Mouse (Mus musculus): ENCODE data around the gene Fndc3b. TPM values are rescaled to one million over a fixed set of nuclear protein-coding genes. Genes with fewer than 3 reads are reported as not detected.

Fndc3b gene
- polyA plus RNA-seq, 1 experiment from 2014 or later = 8.2 TPM

DNA sequence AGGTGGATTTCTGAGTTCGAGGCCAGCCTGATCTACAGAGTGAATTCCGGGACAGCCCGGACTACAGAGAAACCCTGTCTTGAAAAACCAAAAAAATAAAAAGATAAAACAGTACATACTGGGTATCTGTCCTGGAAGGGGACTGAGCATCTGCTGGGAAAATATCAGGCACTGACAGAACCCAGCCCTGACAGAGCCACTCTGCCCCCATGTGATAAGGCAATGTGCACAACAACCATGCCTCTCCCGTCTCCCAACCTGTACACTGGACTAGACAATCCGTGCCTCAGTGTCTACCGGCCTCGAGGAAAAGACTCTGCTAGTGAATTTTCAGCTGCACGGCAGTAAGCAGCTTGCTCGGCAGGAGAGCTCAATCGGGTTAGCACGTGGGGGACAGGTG is 97.3 kb downstream of the Fndc3b start:
- no peak for ATAC-seq (ENCODE audit: low FRiP score)
- 93% methylated on average over 11 of the region's 11 CpGs for WGBS
- no peaks in the 10 kb centered on the region for H3K36me3 ChIP-seq
- no peaks in the 10 kb centered on the region for H3K27me3 ChIP-seq (replicated peaks)
- H3K4me1 ChIP-seq = peaks cover 38% of the 10 kb centered on the region
- H3K4me3 ChIP-seq (replicated peaks) = no peak overlapping the region
- no peaks in the 10 kb centered on the region for H3K9me3 ChIP-seq (replicated peaks)
- no peak overlapping the region for H3K9ac ChIP-seq (replicated peaks)
- no peak overlapping the region for H3K27ac ChIP-seq (replicated peaks)
- no peak overlapping the region for H3K4me2 ChIP-seq

DNA sequence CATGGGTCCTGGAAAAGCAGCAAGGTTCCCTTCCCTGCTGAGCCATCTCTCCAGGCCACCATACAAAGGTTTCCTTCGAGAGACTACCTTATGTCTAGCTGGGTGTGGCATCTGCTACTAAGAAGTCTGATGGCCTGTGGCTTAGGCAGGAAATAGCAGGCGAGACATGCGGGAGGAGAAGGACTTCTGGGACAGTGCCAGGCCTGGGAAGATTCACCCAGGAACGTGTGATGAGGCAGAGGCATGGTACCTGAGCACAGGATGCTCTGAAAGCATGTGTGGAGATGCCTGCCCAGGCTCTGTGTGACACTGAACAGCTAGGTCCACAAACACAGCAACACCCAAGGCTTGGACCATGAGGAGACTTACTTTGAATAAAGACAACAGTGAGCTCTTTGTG is 98.1 kb downstream of the Fndc3b start:
- ATAC-seq (ENCODE audit: low FRiP score) = no peak
- Histone ChIP-seq H3K4me1 (peaks cover 42% of the 10 kb centered on the region), H3K4me2 (no peak overlapping the region), H3K36me3 (no peaks in the 10 kb centered on the region), H3K9me3 (replicated peaks) (no peaks in the 10 kb centered on the region), H3K27ac (replicated peaks) (no peak overlapping the region), H3K9ac (replicated peaks) (no peak overlapping the region), H3K4me3 (replicated peaks) (no peak overlapping the region), H3K27me3 (replicated peaks) (no peaks in the 10 kb centered on the region)
- 57% methylated on average over 4 of the region's 4 CpGs for WGBS

DNA sequence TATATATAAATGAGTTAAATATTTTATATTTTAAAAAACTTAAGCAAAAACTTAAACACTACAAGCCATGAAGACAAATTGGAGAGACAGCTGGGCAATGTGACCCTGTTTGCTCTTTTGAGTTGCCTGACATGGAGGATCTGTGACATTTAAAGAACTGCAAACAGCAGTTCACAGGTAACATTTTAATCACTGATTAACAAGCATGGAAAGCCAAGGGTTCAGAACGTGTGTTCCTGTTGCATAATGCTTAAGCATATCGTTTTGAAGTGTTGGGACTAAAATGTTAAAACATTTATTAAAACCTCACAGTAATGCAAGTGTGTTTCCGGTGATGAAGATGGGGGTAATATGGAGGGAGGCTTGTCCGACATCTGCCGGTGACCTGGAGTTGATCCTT is 99.1 kb downstream of the Fndc3b start:
- no peak overlapping the region for H3K27ac ChIP-seq (replicated peaks)
- no peaks in the 10 kb centered on the region for H3K36me3 ChIP-seq
- no peaks in the 10 kb centered on the region for H3K27me3 ChIP-seq (replicated peaks)
- H3K4me3 ChIP-seq (replicated peaks) = no peak overlapping the region
- WGBS = 93% methylated on average over 5 of the region's 5 CpGs
- no peaks in the 10 kb centered on the region for H3K9me3 ChIP-seq (replicated peaks)
- H3K9ac ChIP-seq (replicated peaks) = no peak overlapping the region
- H3K4me2 ChIP-seq = no peak overlapping the region
- ATAC-seq (ENCODE audit: low FRiP score) = no peak
- H3K4me1 ChIP-seq = peaks cover 46% of the 10 kb centered on the region

DNA sequence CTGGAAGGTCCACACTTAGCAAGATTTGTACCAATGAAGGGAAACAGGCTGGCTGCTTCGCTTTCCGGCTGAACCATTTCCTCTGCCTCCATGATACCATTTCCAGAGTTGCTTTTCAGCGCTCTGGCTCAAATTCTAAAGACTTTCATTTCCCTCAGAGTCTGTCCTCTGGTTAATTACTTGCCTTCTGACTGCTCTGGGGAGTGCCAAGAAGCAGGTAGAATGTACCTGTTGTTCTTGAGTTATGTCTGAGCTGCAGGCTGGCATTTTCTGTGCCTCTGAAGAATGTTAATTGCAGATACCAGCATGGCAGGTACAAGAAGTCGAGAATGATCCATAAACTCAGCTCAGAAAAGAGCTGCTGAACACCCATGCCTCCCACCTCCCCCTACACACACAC is 100.6 kb downstream of the Fndc3b start:
- no peaks in the 10 kb centered on the region for H3K36me3 ChIP-seq
- H3K4me3 ChIP-seq (replicated peaks) = no peak overlapping the region
- WGBS = 84% methylated on average over 4 of the region's 4 CpGs
- H3K27me3 ChIP-seq (replicated peaks) = no peaks in the 10 kb centered on the region
- H3K9me3 ChIP-seq (replicated peaks) = no peaks in the 10 kb centered on the region
- H3K4me2 ChIP-seq = no peak overlapping the region
- no peak overlapping the region for H3K27ac ChIP-seq (replicated peaks)
- no peak overlapping the region for H3K9ac ChIP-seq (replicated peaks)
- ATAC-seq (ENCODE audit: low FRiP score) = no peak
- peaks cover 37% of the 10 kb centered on the region for H3K4me1 ChIP-seq

DNA sequence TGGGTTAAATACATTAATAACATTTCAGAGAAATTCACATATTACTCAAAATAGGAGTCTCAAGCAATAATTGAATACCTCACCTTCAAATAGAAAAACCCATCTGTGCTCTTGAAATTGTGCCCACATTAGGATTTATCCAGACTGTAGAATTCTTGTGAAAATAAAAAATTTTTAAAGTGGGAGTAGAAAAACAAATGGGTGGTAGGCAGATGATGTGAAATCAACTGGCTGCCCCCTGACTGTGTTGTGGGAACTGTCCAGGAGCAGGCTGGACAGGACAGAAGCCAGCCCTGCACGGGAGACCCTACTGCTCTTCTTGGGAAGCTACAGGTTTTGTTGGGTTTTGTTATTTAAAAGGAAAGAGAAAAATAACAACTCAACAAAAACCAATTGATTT is 101.0 kb downstream of the Fndc3b start:
- peaks cover 35% of the 10 kb centered on the region for H3K4me1 ChIP-seq
- H3K9me3 ChIP-seq (replicated peaks) = no peaks in the 10 kb centered on the region
- WGBS = 72% methylated on average over 1 of the region's 1 CpGs
- H3K27ac ChIP-seq (replicated peaks) = no peak overlapping the region
- H3K4me2 ChIP-seq = no peak overlapping the region
- H3K27me3 ChIP-seq (replicated peaks) = no peaks in the 10 kb centered on the region
- no peak overlapping the region for H3K4me3 ChIP-seq (replicated peaks)
- H3K36me3 ChIP-seq = no peaks in the 10 kb centered on the region
- no peak overlapping the region for H3K9ac ChIP-seq (replicated peaks)
- no peak for ATAC-seq (ENCODE audit: low FRiP score)

DNA sequence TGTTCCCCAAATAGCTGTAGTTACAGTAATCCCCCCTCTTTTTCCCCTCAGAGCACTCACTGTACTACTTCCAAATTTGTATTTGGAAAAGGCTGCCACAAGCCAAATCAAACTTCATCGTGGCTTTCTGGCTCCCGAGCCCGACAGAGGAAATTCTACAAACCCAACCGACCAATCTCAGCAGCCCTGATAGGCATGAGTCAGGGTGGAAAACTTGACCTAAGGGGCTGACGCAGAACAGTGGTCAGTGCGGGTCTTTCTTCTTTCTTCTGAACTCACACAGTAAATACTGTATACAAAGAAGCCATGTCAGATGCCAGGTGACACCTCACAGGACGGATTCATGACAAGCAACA is 103.3 kb downstream of the Fndc3b start:
- Histone ChIP-seq H3K27ac (replicated peaks) (peak overlapping the region; percentile 70), H3K4me3 (replicated peaks) (no peak overlapping the region), H3K36me3 (no peaks in the 10 kb centered on the region), H3K9ac (replicated peaks) (no peak overlapping the region), H3K4me1 (peaks cover 29% of the 10 kb centered on the region), H3K9me3 (replicated peaks) (no peaks in the 10 kb centered on the region), H3K27me3 (replicated peaks) (no peaks in the 10 kb centered on the region), H3K4me2 (no peak overlapping the region)
- ATAC-seq (ENCODE audit: low FRiP score) = 0 out of 2 replicates have a peak, but pooled peaks have one; percentile 25
- WGBS = 68% methylated on average over 7 of the region's 7 CpGs

DNA sequence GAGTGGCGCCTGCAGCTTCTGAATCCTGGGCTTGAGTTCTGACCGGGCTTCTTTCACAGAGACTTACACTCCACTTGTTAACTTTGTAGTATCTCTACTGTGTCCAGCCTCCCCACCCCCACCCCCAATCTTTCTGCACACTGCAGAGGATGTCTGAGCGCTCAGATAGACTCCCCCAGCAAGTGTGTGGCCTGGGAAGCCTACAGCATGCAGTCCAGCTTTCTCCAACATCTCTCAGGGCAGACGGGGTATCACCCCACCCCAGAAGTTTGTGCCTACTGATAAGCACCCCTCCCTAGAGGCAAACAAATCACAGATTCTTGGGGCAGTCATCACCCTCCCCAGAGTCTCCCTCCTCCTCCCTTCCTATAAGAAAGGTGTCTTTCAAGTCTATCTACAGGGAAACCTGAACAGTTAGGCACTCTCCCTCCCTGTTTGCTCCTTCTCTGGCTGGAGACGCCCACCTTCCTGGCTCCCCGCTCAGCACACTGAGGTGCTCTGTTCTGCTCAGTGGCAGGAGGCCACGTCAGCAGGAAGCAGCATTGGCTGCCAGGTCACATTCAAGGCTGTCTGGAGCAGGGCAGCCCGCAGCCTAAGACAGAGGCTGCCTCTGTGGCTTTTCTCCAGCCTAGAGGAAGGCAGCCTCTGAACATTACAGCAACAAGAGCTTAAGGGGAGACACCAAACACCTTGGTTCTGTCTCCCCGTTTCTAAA is 103.9 kb downstream of the Fndc3b start:
- 62% methylated on average over 9 of the region's 9 CpGs for WGBS
- peak overlapping the region; percentile 70 for H3K27ac ChIP-seq (replicated peaks)
- H3K36me3 ChIP-seq = no peaks in the 10 kb centered on the region
- H3K4me3 ChIP-seq (replicated peaks) = no peak overlapping the region
- H3K4me2 ChIP-seq = no peak overlapping the region
- ATAC-seq (ENCODE audit: low FRiP score) = peak; percentile 86
- no peaks in the 10 kb centered on the region for H3K27me3 ChIP-seq (replicated peaks)
- no peaks in the 10 kb centered on the region for H3K9me3 ChIP-seq (replicated peaks)
- peaks cover 24% of the 10 kb centered on the region for H3K4me1 ChIP-seq
- H3K9ac ChIP-seq (replicated peaks) = no peak overlapping the region

DNA sequence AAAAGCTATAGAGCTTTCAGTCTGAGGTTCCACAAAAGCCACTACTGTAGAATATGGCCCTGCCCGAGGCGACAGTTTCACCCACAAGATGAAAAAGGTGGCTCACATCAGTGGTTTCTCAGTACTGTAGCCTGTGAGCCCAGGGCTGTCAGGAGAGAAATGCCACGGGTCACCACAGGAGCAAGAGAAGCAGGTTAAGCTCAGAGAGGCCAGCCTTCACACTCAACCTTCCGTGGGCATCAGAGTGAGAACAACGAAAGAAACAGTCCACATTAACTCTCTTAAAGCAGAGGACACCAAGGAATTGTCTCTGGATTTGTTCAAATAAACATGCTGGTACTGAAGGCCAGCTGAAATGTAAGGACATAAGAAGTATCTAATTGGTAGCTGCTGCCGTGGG is 104.5 kb downstream of the Fndc3b start:
- Histone ChIP-seq H3K4me2 (no peak overlapping the region), H3K27ac (replicated peaks) (peak overlapping the region; percentile 70), H3K4me1 (peaks cover 23% of the 10 kb centered on the region), H3K4me3 (replicated peaks) (no peak overlapping the region), H3K9me3 (replicated peaks) (no peaks in the 10 kb centered on the region), H3K27me3 (replicated peaks) (no peaks in the 10 kb centered on the region), H3K9ac (replicated peaks) (no peak overlapping the region), H3K36me3 (no peaks in the 10 kb centered on the region)
- ATAC-seq (ENCODE audit: low FRiP score) = no peak
- whole genome bisulfite sequencing = 90% methylated on average over 6 of the region's 6 CpGs

DNA sequence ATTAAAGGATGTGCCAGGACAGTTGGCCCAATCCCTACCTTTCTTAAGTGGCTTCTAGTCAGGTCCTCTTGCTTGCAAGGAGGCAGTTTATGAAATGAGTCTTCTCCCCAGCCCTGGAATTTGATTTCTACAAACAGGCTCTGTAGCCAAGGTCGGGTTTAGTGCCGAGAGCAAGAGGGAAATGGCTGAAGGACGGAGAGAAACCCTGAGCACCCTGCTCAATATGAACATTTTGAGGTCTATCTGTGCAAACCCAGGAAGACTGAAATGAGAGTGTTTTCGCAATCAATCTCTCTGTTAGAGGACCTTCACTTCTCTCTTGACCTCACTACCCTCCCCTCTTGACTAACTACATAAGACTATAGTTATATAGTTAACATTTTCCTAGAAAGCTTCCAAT is 105.5 kb downstream of the Fndc3b start:
- Histone ChIP-seq H3K4me3 (replicated peaks) (no peak overlapping the region), H3K36me3 (no peaks in the 10 kb centered on the region), H3K9ac (replicated peaks) (no peak overlapping the region), H3K4me1 (peaks cover 26% of the 10 kb centered on the region), H3K27ac (replicated peaks) (no peak overlapping the region), H3K4me2 (no peak overlapping the region), H3K27me3 (replicated peaks) (no peaks in the 10 kb centered on the region), H3K9me3 (replicated peaks) (no peaks in the 10 kb centered on the region)
- ATAC-seq (ENCODE audit: low FRiP score) = no peak
- 93% methylated on average over 4 of the region's 4 CpGs for WGBS

DNA sequence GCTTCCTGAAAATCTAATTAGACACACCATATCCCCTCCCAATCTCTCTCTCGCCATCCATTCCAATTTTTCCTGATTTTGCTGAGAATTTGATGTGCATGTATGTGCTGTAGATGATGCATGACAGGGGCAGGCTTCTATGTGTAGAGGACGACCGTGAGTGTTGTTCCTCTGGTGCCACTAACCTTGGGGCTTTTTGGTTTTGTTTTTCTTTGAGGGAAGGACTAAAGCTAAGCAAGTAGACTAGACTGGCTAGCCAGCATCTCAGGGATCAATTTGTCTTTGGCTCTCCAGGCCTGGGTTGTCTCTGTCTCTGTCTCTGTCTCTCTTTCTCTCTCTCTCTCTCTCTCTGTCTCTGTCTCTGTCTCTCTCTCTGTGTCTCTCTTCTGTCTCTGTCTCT is 106.0 kb downstream of the Fndc3b start:
- Histone ChIP-seq H3K4me1 (peaks cover 29% of the 10 kb centered on the region), H3K27ac (replicated peaks) (no peak overlapping the region), H3K9me3 (replicated peaks) (no peaks in the 10 kb centered on the region), H3K36me3 (no peaks in the 10 kb centered on the region), H3K4me2 (no peak overlapping the region), H3K9ac (replicated peaks) (no peak overlapping the region), H3K27me3 (replicated peaks) (no peaks in the 10 kb centered on the region), H3K4me3 (replicated peaks) (no peak overlapping the region)
- WGBS = 91% methylated on average over 3 of the region's 3 CpGs
- ATAC-seq (ENCODE audit: low FRiP score) = no peak

DNA sequence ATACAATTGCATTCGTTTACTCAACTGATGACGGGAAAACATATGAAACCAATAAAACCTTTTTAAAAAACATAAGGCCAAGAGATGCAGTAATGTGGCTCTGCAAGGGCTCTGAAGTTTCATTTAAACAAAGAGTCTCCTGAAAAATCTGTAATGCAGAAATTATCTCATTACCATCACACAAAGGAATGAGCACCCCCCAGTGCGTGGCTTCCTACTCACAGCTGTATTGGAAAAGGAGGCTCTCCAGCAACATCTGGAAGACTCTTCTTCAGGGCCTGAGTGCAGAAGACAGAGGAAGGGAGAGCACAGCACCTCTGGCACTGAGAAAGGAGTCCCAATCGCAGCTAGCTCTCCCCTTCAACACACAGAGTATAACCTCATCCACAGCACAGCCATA is 106.5 kb downstream of the Fndc3b start:
- Histone ChIP-seq H3K4me3 (replicated peaks) (no peak overlapping the region), H3K4me1 (peaks cover 32% of the 10 kb centered on the region), H3K27ac (replicated peaks) (no peak overlapping the region), H3K9ac (replicated peaks) (no peak overlapping the region), H3K4me2 (no peak overlapping the region), H3K36me3 (no peaks in the 10 kb centered on the region), H3K9me3 (replicated peaks) (no peaks in the 10 kb centered on the region), H3K27me3 (replicated peaks) (no peaks in the 10 kb centered on the region)
- WGBS = 88% methylated on average over 4 of the region's 4 CpGs
- no peak for ATAC-seq (ENCODE audit: low FRiP score)

DNA sequence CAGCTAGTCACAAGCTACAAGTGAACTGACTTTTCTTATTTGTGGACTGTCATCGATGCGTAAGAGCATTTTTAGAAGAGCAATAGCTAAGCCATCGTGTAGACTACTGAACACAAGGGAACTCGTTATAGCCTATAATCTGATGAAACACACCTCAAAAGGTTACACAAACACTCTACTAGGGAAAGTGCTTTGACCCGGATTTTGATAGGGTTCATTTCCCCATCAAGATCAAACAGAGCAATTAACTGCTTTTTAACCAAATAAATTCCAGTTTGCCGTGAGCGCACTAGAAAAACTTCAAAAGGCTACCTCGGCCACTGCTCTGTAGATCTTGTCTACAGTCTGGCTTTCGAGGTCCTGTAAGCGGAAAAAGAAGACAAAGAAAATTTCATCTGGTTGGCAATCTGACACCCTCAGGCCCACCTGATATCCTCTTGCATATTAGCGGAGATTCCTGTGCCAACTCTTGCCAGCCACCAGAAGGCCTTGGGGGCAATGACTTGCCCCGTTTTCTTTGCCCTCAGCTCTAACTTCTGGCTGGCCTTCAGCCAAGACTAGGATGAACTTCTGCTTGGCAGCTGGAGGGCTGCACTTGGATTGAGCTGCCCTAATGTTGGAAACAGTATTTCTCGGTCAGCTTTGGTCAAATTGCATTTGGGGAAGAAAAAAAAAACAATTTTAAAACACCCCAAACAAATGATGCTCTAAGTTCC is 107.0 kb downstream of the Fndc3b start:
- H3K9me3 ChIP-seq (replicated peaks) = no peaks in the 10 kb centered on the region
- no peak overlapping the region for H3K9ac ChIP-seq (replicated peaks)
- H3K27me3 ChIP-seq (replicated peaks) = no peaks in the 10 kb centered on the region
- H3K4me3 ChIP-seq (replicated peaks) = no peak overlapping the region
- WGBS = 74% methylated on average over 13 of the region's 13 CpGs
- H3K36me3 ChIP-seq = no peaks in the 10 kb centered on the region
- no peak overlapping the region for H3K27ac ChIP-seq (replicated peaks)
- no peak overlapping the region for H3K4me2 ChIP-seq
- ATAC-seq (ENCODE audit: low FRiP score) = no peak
- peaks cover 32% of the 10 kb centered on the region for H3K4me1 ChIP-seq
